Mouse (Mus musculus) kidney, embryonic 16.5 days (tissue): ENCODE measurements around the gene Actn1. TPM values are rescaled to one million over a fixed set of nuclear protein-coding genes. Genes with fewer than 3 reads are reported as not detected.

Experiments
- ATAC-seq: fragments of 200-750 bp; cut with Nextera tagmentation; 2 replicates; pipeline ENCODE4 v1.8.0; 2017; ENCODE audit warnings: moderate TSS enrichment; ENCODE audit not compliant: low FRiP score, low TSS enrichment
- H3K27ac ChIP-seq: fragments of 300-500 bp; sonication (generic); 2 replicates; pipeline ENCODE4 v1.5.1; 2014; ENCODE audit warnings: low read length
- H3K27me3 ChIP-seq: fragments of 300-500 bp; sonication (generic); 2 replicates; pipeline ENCODE4 v1.6.1; 2014; ENCODE audit warnings: low read length, control low read depth, mixed read lengths; ENCODE audit not compliant: insufficient read depth
- H3K36me3 ChIP-seq: fragments of 300-500 bp; sonication (generic); 2 replicates; pipeline ENCODE4 v1.6.1; 2014; ENCODE audit warnings: low read length, control low read depth, mixed read lengths; ENCODE audit not compliant: insufficient read depth
- H3K4me1 ChIP-seq: fragments of 300-500 bp; sonication (generic); 2 replicates; pipeline ENCODE4 v1.6.1; 2014; ENCODE audit warnings: low read length, control low read depth, mixed read lengths; ENCODE audit not compliant: insufficient read depth
- H3K4me2 ChIP-seq: fragments of 300-500 bp; sonication (generic); replicated peaks from 2 replicates; pipeline ENCODE4 v1.6.1; 2014; ENCODE audit warnings: low read depth, low read length
- H3K4me3 ChIP-seq: fragments of 300-500 bp; sonication (generic); 2 replicates; pipeline ENCODE4 v1.5.1; 2014; ENCODE audit warnings: mild to moderate bottlenecking, low read length
- H3K9ac ChIP-seq: fragments of 300-500 bp; sonication (generic); replicated peaks from 2 replicates; pipeline ENCODE4 v1.6.1; 2014; ENCODE audit warnings: low read length
- H3K9me3 ChIP-seq: fragments of 300-500 bp; sonication (generic); 2 replicates; pipeline ENCODE4 v1.6.1; 2016; ENCODE audit warnings: low read length, control low read depth
- WGBS: fragments of 180-500 bp; shearing (Covaris S2); extraction: QIAGEN DNeasy Blood & Tissue Kit; methylation state at CpG from one replicate; pipeline ENCODE4 v1.1.7; 2014; 5-methylcytosine and 5-hydroxymethylcytosine counted together
- polyA plus RNA-seq: library from polyadenylated mRNA; unstranded; fragments of >200 nt; fragmentation: Nextera tagmentation; extraction: Ambion mirVana; gene quantifications from 2 replicates; pipeline ENCODE4 v1.2.1, GENCODE M21; 2015

Actn1 gene
- polyA plus RNA-seq, 1 experiment from 2014 or later = 44.8 TPM

GRCm38 (mm10) chr12:80218784-80219183, 41.4 kb downstream of the Actn1 start:
- H3K9me3 ChIP-seq = no peaks in the 10 kb centered on the region
- 50% methylated on average over 3 of the region's 3 CpGs for WGBS
- H3K27me3 ChIP-seq = no peaks in the 10 kb centered on the region
- H3K4me1 ChIP-seq = peaks cover 73% of the 10 kb centered on the region
- no peak overlapping the region for H3K4me2 ChIP-seq
- ATAC-seq = no peak
- no peaks in the 10 kb centered on the region for H3K36me3 ChIP-seq
- H3K4me3 ChIP-seq = no peak overlapping the region
- no peak overlapping the region for H3K9ac ChIP-seq
- H3K27ac ChIP-seq = peak overlapping the region; percentile 39

GRCm38 (mm10) chr12:80218045-80218611, 42.0 kb downstream of the Actn1 start:
- no peak for ATAC-seq
- Histone ChIP-seq H3K9ac (no peak overlapping the region), H3K36me3 (no peaks in the 10 kb centered on the region), H3K4me2 (no peak overlapping the region), H3K9me3 (no peaks in the 10 kb centered on the region), H3K4me1 (peaks cover 72% of the 10 kb centered on the region), H3K4me3 (no peak overlapping the region), H3K27ac (peak overlapping the region; percentile 39), H3K27me3 (no peaks in the 10 kb centered on the region)
- WGBS = 70% methylated on average over 4 of the region's 4 CpGs

GRCm38 (mm10) chr12:80217049-80217448, 43.1 kb downstream of the Actn1 start:
- no peak overlapping the region for H3K4me3 ChIP-seq
- no peaks in the 10 kb centered on the region for H3K9me3 ChIP-seq
- no peaks in the 10 kb centered on the region for H3K36me3 ChIP-seq
- H3K4me2 ChIP-seq = no peak overlapping the region
- ATAC-seq = no peak
- peaks cover 75% of the 10 kb centered on the region for H3K4me1 ChIP-seq
- H3K27ac ChIP-seq = peak overlapping the region; percentile 81
- no peaks in the 10 kb centered on the region for H3K27me3 ChIP-seq
- 55% methylated on average over 3 of the region's 3 CpGs for WGBS
- no peak overlapping the region for H3K9ac ChIP-seq

GRCm38 (mm10) chr12:80216258-80216881, 43.8 kb downstream of the Actn1 start:
- no peak overlapping the region for H3K9ac ChIP-seq
- H3K4me1 ChIP-seq = peaks cover 82% of the 10 kb centered on the region
- no peak overlapping the region for H3K4me3 ChIP-seq
- no peaks in the 10 kb centered on the region for H3K9me3 ChIP-seq
- H3K36me3 ChIP-seq = no peaks in the 10 kb centered on the region
- H3K4me2 ChIP-seq = no peak overlapping the region
- peak overlapping the region; percentile 81 for H3K27ac ChIP-seq
- whole genome bisulfite sequencing = 13% methylated on average over 6 of the region's 6 CpGs
- peak; percentile 75 for ATAC-seq
- H3K27me3 ChIP-seq = no peaks in the 10 kb centered on the region

- Histone ChIP-seq H3K9ac (no peak overlapping the region), H3K27me3 (no peaks in the 10 kb centered on the region), H3K9me3 (no peaks in the 10 kb centered on the region), H3K4me3 (no peak overlapping the region), H3K36me3 (no peaks in the 10 kb centered on the region), H3K27ac (no peak overlapping the region), H3K4me2 (no peak overlapping the region), H3K4me1 (peaks cover 83% of the 10 kb centered on the region)
- 73% methylated on average over 8 of the region's 8 CpGs for WGBS
- ATAC-seq = no peak
These were observed 46.4 kb downstream of the Actn1 start for GRCm38 (mm10) chr12:80213810-80214209.

GRCm38 (mm10) chr12:80213263-80213662, 46.9 kb downstream of the Actn1 start:
- 31% methylated on average over 4 of the region's 4 CpGs for WGBS

GRCm38 (mm10) chr12:80210791-80211612, 49.2 kb downstream of the Actn1 start:
- peak overlapping the region; percentile 36; the same call in 1 of the 2 replicates for H3K27ac ChIP-seq
- no peak for ATAC-seq
- 39% methylated on average over 4 of the region's 4 CpGs for WGBS
- no peak overlapping the region for H3K4me3 ChIP-seq
- H3K9me3 ChIP-seq = no peaks in the 10 kb centered on the region
- H3K4me2 ChIP-seq = no peak overlapping the region
- H3K9ac ChIP-seq = no peak overlapping the region
- H3K4me1 ChIP-seq = peaks cover 56% of the 10 kb centered on the region
- peaks cover 6% of the 10 kb centered on the region; the same call in 1 of the 2 replicates for H3K36me3 ChIP-seq
- H3K27me3 ChIP-seq = no peaks in the 10 kb centered on the region

More at GRCm38 (mm10) chr12:80213263-80213662, 46.9 kb downstream of the Actn1 start:
- H3K27ac ChIP-seq = no peak overlapping the region
- H3K4me1 ChIP-seq = peaks cover 78% of the 10 kb centered on the region
- H3K4me3 ChIP-seq = no peak overlapping the region
- H3K9me3 ChIP-seq = no peaks in the 10 kb centered on the region
- ATAC-seq = no peak
- no peak overlapping the region for H3K9ac ChIP-seq
- H3K27me3 ChIP-seq = no peaks in the 10 kb centered on the region
- H3K4me2 ChIP-seq = no peak overlapping the region
- H3K36me3 ChIP-seq = no peaks in the 10 kb centered on the region

- no peak for ATAC-seq
- Histone ChIP-seq H3K36me3 (peaks cover 12% of the 10 kb centered on the region), H3K9ac (no peak overlapping the region), H3K9me3 (no peaks in the 10 kb centered on the region), H3K4me2 (no peak overlapping the region), H3K27me3 (no peaks in the 10 kb centered on the region), H3K27ac (no peak overlapping the region), H3K4me3 (no peak overlapping the region), H3K4me1 (peaks cover 47% of the 10 kb centered on the region)
- 86% methylated on average over 4 of the region's 4 CpGs for WGBS
These were observed 50.3 kb downstream of the Actn1 start for GRCm38 (mm10) chr12:80209914-80210313.

GRCm38 (mm10) chr12:80208126-80208820, 51.9 kb downstream of the Actn1 start:
- no peak for ATAC-seq
- Histone ChIP-seq H3K36me3 (peaks cover 26% of the 10 kb centered on the region), H3K9me3 (no peaks in the 10 kb centered on the region), H3K27me3 (no peaks in the 10 kb centered on the region), H3K4me3 (no peak overlapping the region), H3K4me1 (peaks cover 31% of the 10 kb centered on the region), H3K4me2 (no peak overlapping the region), H3K9ac (no peak overlapping the region), H3K27ac (peak overlapping the region; percentile 40; the same call in 1 of the 2 replicates)
- WGBS = 51% methylated on average over 19 of the region's 19 CpGs
